Mouse (Mus musculus) kidney, adult 2 months (tissue): ENCODE results near the gene Trim2.

ENCODE experiments used
- CTCF ChIP-seq: fragments of 200-500 bp; conservative IDR thresholded peaks from 2 replicates; pipeline ENCODE4 v1.5.1; 2011; ENCODE audit warnings: low read depth, mild to moderate bottlenecking, control low read depth, low read length, moderate library complexity, mixed read lengths; ENCODE audit not compliant: insufficient read depth, insufficient read length
- POLR2A ChIP-seq: fragments of 200-500 bp; IDR thresholded peaks from one replicate; pipeline ENCODE4 v1.6.1; 2011; ENCODE audit warnings: low read depth, low read length, control low read depth

DNA sequence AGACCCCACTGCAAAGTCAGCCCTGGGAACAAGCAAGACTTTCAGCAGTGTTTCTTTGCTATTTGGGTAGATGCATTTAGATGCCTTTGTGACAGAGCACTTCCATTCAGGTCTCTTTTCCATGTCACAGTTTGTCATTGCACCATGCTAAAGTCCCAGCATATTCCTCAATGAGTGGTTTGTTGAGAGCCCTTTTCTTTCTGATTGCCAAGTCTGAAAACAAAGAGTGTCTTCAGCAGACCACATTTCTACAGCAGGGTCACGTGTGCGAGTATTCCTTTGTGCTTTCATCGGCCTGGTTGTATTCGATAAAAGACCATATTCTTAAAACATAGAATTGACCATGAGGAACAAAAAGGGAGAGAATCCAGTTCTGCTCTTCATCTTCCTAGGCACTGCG is 14.4 kb downstream of the Trim2 start:
- TF ChIP-seq CTCF (no peak), POLR2A (no peak)
